Mouse (Mus musculus) gastrocnemius, adult 8-10 months (tissue): ENCODE results near the gene Mbd3l2. TPM values are rescaled to one million over a fixed set of nuclear protein-coding genes. Genes with fewer than 3 reads are reported as not detected.
"Not testable (repeated sequence)": the region's sequence is repeated elsewhere in the genome, so short reads cannot be mapped to it uniquely, and the experiment has no call there.

Experiments
- DNase-seq, 2 experiments: peaks; one replicate each; pipeline ENCODE4 v3.0.0; 2022; ENCODE audit warnings: low spot score in 2 of 2
- microRNA-seq: library from miRNA; unstranded; fragments of <30 nt; microRNA quantifications from one replicate; pipeline ENCODE4 v1.2.0, GENCODE M21; 2022
- total RNA-seq, 4 experiments: library from RNA; stranded (reverse); gene quantifications; 2 replicates each; pipeline ENCODE4 v1.2.4; 2022

The Mbd3l2 gene
- total RNA-seq = not detected

- no peak for DNase-seq
Measured at GRCm38 (mm10) chr9:18430354-18430753, at the start of gene Mbd3l2. TSS of gene Mbd3l2 (plus strand) at chr9:18430654.

- DNase-seq = peak in 1 of 2 experiments; percentile 4
Measured at GRCm38 (mm10) chr9:18385782-18386181, 44.7 kb upstream of the Mbd3l2 start.

GRCm38 (mm10) chr9:18399629-18400028, 30.8 kb upstream of the Mbd3l2 start:
- no peak for DNase-seq

- not testable (repeated sequence) for DNase-seq
Measured at GRCm38 (mm10) chr9:18402895-18403294, 27.6 kb upstream of the Mbd3l2 start, which contains the start of gene Naalad2. TSS of gene Naalad2 (minus strand) at chr9:18402995.

- no peak for DNase-seq
Measured at GRCm38 (mm10) chr9:18404118-18404517, 26.3 kb upstream of the Mbd3l2 start, which contains the start of gene Ubtfl1. TSS of gene Ubtfl1 (plus strand) at chr9:18404418.

GRCm38 (mm10) chr9:18412371-18412770, 18.1 kb upstream of the Mbd3l2 start:
- not testable (repeated sequence) for DNase-seq

GRCm38 (mm10) chr9:18431687-18432086, 1.2 kb downstream of the Mbd3l2 start:
- no peak for DNase-seq

- no peak for DNase-seq
Measured at GRCm38 (mm10) chr9:18456520-18456919, 26.1 kb downstream of the Mbd3l2 start.

GRCm38 (mm10) chr9:18467350-18467749, 36.9 kb downstream of the Mbd3l2 start:
- DNase-seq = no peak

- DNase-seq = no peak
Measured at GRCm38 (mm10) chr9:18468005-18468404, 37.6 kb downstream of the Mbd3l2 start.

- DNase-seq = peak; percentile 14 to 27
Measured at GRCm38 (mm10) chr9:18473324-18474128, 43.1 kb downstream of the Mbd3l2 start.

GRCm38 (mm10) chr9:18478168-18478567, 47.7 kb downstream of the Mbd3l2 start, which contains the start of the genes Zfp558 and Mbd3l1:
TSS of gene Zfp558 (minus strand) at chr9:18478268.
TSS of gene Mbd3l1 (plus strand) at chr9:18478359.
- no peak for DNase-seq

Small RNA genes within 50 kb of the gene (microRNA-seq; reads per million reads assigned to microRNA genes)
- not detected for gene Gm22854

Other genes with a start within 250 kb of the Mbd3l2 start
- gene Chordc1, start 138.5 kb upstream of the Mbd3l2 start, total RNA-seq = 10 to 100 TPM; 43.7 to 54.3 (median 49.3) TPM
- 1 to 10 TPM; 1.5 to 3.4 (median 2.4) TPM for gene Naalad2, start 27.7 kb upstream of the Mbd3l2 start, total RNA-seq
- not detected for gene Ubtfl1, start 26.2 kb upstream of the Mbd3l2 start, total RNA-seq
- 1 to 10 TPM; 1.0 to 1.5 (median 1.2) TPM for gene Zfp558, start 47.6 kb downstream of the Mbd3l2 start, total RNA-seq
- gene Mbd3l1, start 47.7 kb downstream of the Mbd3l2 start, total RNA-seq = not detected
- under 1 TPM in 2 of 4 experiments, not detected in 2; under 0.01 to 0.19 TPM for gene Muc16, start 243.9 kb downstream of the Mbd3l2 start, total RNA-seq